Mouse (Mus musculus): ENCODE results near the gene Npy1r.

Npy1r gene

GRCm38 (mm10) chr8:66696970-66697843 is at the start of gene Npy1r:
Gene Npy1r, plus strand, starts transcription at chr8:66697192.
- DNase-seq (ENCODE audit: low spot score in 2 of 2), result no peak

- no peak for DNase-seq (ENCODE audit: low spot score in 2 of 2)
These were observed 15.7 kb upstream of the Npy1r start for GRCm38 (mm10) chr8:66681261-66681660.

- DNase-seq (ENCODE audit: low spot score in 2 of 2), result no peak
These were observed 9.3 kb upstream of the Npy1r start, which contains the start of gene Npy5r for GRCm38 (mm10) chr8:66687511-66688329. Gene Npy5r, minus strand, starts transcription at chr8:66688128.

- no peak for DNase-seq (ENCODE audit: low spot score in 2 of 2)
These were observed 8.6 kb upstream of the Npy1r start for GRCm38 (mm10) chr8:66688395-66688794.

- no peak for DNase-seq (ENCODE audit: low spot score in 2 of 2)
These were observed 8.2 kb upstream of the Npy1r start for GRCm38 (mm10) chr8:66688799-66689198.

GRCm38 (mm10) chr8:66690402-66690801 is 6.6 kb upstream of the Npy1r start:
- no peak for DNase-seq (ENCODE audit: low spot score in 2 of 2)

- DNase-seq (ENCODE audit: low spot score in 2 of 2), result no peak
These were observed 1.0 kb downstream of the Npy1r start for GRCm38 (mm10) chr8:66698011-66698410.

GRCm38 (mm10) chr8:66698782-66699181 is 1.8 kb downstream of the Npy1r start:
- DNase-seq (ENCODE audit: low spot score in 2 of 2), result no peak

GRCm38 (mm10) chr8:66714324-66714975 is 17.5 kb downstream of the Npy1r start:
- DNase-seq (ENCODE audit: low spot score in 2 of 2), result no peak

- DNase-seq (ENCODE audit: low spot score in 2 of 2), result no peak
These were observed 25.8 kb downstream of the Npy1r start for GRCm38 (mm10) chr8:66722835-66723234.

GRCm38 (mm10) chr8:66729446-66729845 is 32.5 kb downstream of the Npy1r start:
- DNase-seq (ENCODE audit: low spot score in 2 of 2), result no peak

GRCm38 (mm10) chr8:66731957-66732356 is 35.0 kb downstream of the Npy1r start:
- DNase-seq (ENCODE audit: low spot score in 2 of 2), result no peak

- no peak for DNase-seq (ENCODE audit: low spot score in 2 of 2)
These were observed 45.4 kb downstream of the Npy1r start for GRCm38 (mm10) chr8:66742359-66742758.

- DNase-seq (ENCODE audit: low spot score in 2 of 2), result no peak
These were observed 48.6 kb downstream of the Npy1r start for GRCm38 (mm10) chr8:66745612-66746011.

- DNase-seq (ENCODE audit: low spot score in 2 of 2), result no peak
These were observed 54.6 kb downstream of the Npy1r start for GRCm38 (mm10) chr8:66751621-66752020.

- no peak for DNase-seq (ENCODE audit: low spot score in 2 of 2)
These were observed 59.2 kb downstream of the Npy1r start for GRCm38 (mm10) chr8:66756161-66756560.

Data from spleen, postnatal 4 days (tissue).